Mouse (Mus musculus) heart, postnatal 0 days (tissue): ENCODE data around the gene 4931422A03Rik.

Source experiments
- CTCF ChIP-seq: IDR thresholded peaks from 2 replicates; pipeline ENCODE4 v1.5.1; 2016; ENCODE audit warnings: antibody characterized with exemption, control low read depth, low read depth
- EP300 ChIP-seq: IDR thresholded peaks from 2 replicates; pipeline ENCODE4 v1.6.1; 2016; ENCODE audit warnings: antibody characterized with exemption, low read depth

- TF ChIP-seq CTCF = no peak
- TF ChIP-seq EP300 = no peak
Observed at GRCm38 (mm10) chr2:104058954-104059353, 30.8 kb upstream of the 4931422A03Rik start.
